Mouse (Mus musculus) stomach, embryonic 14.5 days (tissue): ENCODE results near the gene Jtb. TPM values are rescaled to one million over a fixed set of nuclear protein-coding genes. Genes with fewer than 3 reads are reported as not detected.

ENCODE experiments used
- ATAC-seq: fragments of 200-750 bp; cut with Nextera tagmentation; 2 replicates; pipeline ENCODE4 v1.8.0; 2017; ENCODE audit warnings: low read depth, moderate TSS enrichment; ENCODE audit not compliant: insufficient number of reproducible peaks, insufficient read depth, low FRiP score
- H3K27ac ChIP-seq: fragments of 300-500 bp; sonication (generic); 2 replicates; pipeline ENCODE4 v1.5.1; 2014; ENCODE audit warnings: mild to moderate bottlenecking, low read length, moderate library complexity, mixed read lengths
- H3K27me3 ChIP-seq: fragments of 300-500 bp; sonication (generic); 2 replicates; pipeline ENCODE4 v1.6.1; 2014; ENCODE audit warnings: low read length, control low read depth, mixed read lengths; ENCODE audit not compliant: control insufficient read depth, insufficient read depth
- H3K36me3 ChIP-seq: fragments of 300-500 bp; sonication (generic); 2 replicates; pipeline ENCODE4 v1.6.1; 2014; ENCODE audit warnings: mild to moderate bottlenecking, control low read depth, low read length, moderate library complexity, mixed read lengths; ENCODE audit not compliant: control insufficient read depth, insufficient read depth
- H3K4me1 ChIP-seq: fragments of 300-500 bp; sonication (generic); 2 replicates; pipeline ENCODE4 v1.6.1; 2014; ENCODE audit warnings: low read length, control low read depth, mixed read lengths; ENCODE audit not compliant: control insufficient read depth, insufficient read depth
- H3K4me2 ChIP-seq: fragments of 300-500 bp; sonication (generic); replicated peaks from 2 replicates; pipeline ENCODE4 v1.6.1; 2014; ENCODE audit warnings: low read depth, low read length, control low read depth
- H3K4me3 ChIP-seq: fragments of 300-500 bp; sonication (generic); 2 replicates; pipeline ENCODE4 v1.5.1; 2014; ENCODE audit warnings: low read depth, low read length, control low read depth
- H3K9ac ChIP-seq: fragments of 300-500 bp; sonication (generic); replicated peaks from 2 replicates; pipeline ENCODE4 v1.6.1; 2014; ENCODE audit warnings: low read depth, mild to moderate bottlenecking, control low read depth, low read length, moderate library complexity, mixed read lengths
- H3K9me3 ChIP-seq: fragments of 300-500 bp; sonication (generic); 2 replicates; pipeline ENCODE4 v1.6.1; 2016; ENCODE audit warnings: low read depth, low read length, control low read depth; ENCODE audit not compliant: control insufficient read depth
- WGBS: fragments of 180-500 bp; shearing (Covaris S2); extraction: QIAGEN DNeasy Blood & Tissue Kit; methylation state at CpG from one replicate; pipeline ENCODE4 v1.1.7; 2014; 5-methylcytosine and 5-hydroxymethylcytosine counted together
- polyA plus RNA-seq: library from polyadenylated mRNA; unstranded; fragments of >200 nt; fragmentation: Nextera tagmentation; extraction: Ambion mirVana; gene quantifications from 2 replicates; pipeline ENCODE4 v1.2.1, GENCODE M21; 2014

Jtb gene
- 112 and 116 TPM in 2 replicates for polyA plus RNA-seq

DNA sequence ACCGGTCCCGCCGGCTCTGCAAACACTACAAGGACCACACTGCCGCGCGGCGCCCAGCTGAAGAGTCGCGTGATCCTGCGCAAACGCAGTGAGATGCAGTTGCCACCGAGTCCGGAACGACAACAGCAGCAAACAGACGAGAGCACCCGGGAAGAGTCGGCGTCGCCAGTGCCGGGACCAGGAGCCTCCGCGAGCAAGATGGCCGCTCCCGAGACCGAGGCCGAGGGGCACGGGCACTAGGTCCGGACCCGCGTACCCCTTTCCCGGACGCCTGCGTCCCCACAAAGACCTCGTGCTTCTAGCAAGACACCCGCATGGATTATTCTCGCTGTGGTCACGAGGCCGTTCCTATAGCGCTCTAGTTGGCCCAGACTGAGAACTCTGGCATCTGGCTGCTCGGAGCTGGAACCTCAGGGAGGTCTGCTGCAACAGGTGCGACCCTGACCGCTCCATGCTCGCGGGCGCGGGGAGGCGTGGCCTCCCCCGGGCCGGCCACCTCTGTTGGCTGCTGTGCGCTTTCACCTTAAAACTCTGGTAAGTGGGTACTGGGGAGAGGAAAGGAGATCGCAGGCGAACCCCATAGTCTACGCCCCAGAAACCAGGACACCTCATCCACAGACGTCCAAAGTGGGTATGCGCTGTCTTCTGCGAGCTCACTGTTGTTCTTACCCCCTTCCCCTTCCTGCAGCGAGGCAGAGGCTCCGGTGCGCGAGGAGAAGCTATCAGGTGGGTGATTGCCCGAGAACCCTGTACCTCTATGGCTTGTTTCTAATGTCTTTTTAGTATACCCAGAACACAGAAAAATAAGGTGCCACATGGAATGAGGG, at the start of gene Jtb:
Gene Jtb, plus strand, starts transcription at position 91 of the 827 bp plus-strand sequence.
- Histone ChIP-seq H3K9ac (peak within 1 kb of the TSS; percentile 63), H3K36me3 (peaks cover 26% of the 10 kb centered on the region), H3K9me3 (no peaks in the 10 kb centered on the region), H3K4me1 (no peaks in the 10 kb centered on the region), H3K27me3 (no peaks in the 10 kb centered on the region), H3K4me2 (peak within 1 kb of the TSS; percentile 70), H3K27ac (peak within 1 kb of the TSS; percentile 85), H3K4me3 (peak within 1 kb of the TSS; percentile 60)
- WGBS = under 1% methylated on average over 59 of the region's 61 CpGs
- peak; percentile 96 for ATAC-seq

DNA sequence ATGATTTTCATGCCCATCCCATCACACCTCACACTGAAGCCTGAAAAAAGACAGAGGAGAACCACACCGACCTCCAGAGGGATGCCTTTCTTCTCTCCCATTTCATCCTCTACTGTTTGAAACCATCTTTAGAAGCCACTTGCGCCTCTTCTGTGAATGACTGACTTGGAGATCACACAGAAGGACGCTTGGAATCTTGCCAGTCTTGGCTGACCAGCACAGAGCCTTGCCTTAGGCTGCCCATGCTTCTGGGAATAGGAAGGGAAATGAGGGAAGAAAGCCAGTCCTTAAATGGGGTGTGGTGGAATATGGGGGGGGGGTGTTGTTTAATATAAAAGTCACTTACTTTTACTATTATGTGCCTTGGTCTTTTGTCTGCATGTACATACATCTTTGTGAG, 47.8 kb upstream of the Jtb start:
- Histone ChIP-seq H3K4me3 (no peak overlapping the region), H3K9ac (no peak overlapping the region), H3K36me3 (no peaks in the 10 kb centered on the region), H3K9me3 (no peaks in the 10 kb centered on the region), H3K4me1 (no peaks in the 10 kb centered on the region), H3K4me2 (no peak overlapping the region), H3K27me3 (no peaks in the 10 kb centered on the region), H3K27ac (no peak overlapping the region)
- no peak for ATAC-seq
- 77% methylated on average over 3 of the region's 3 CpGs for WGBS

DNA sequence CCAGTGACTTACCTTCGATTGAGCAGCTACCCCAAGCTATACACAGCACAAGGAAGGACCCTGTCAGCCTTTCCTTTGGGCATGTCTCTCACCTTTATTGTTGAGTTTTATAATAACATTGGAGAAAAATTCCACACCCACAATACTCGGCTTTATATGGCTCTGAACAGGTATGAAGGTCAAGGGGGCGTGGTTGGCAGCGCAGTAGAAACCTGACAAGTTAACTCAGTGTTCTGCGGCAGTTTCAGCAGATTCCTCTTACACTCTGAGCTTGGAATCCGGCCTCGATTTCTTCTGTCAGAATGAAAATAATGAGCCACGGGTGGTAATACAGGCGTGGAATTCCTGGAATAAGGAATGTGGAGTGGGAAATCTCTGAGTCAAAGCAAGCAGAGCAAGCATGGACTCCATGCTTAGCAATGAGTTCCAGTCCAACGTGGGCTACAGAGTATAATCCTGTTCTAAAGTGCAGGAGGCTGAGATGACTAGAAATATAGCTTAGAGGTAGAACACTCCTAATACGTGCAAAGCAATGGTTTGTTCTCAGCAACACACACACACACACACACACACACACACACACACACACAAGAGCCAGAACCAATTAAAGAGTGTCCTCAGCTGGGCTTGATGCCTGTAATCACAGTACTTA, 40.4 kb upstream of the Jtb start:
- H3K9me3 ChIP-seq = no peaks in the 10 kb centered on the region
- ATAC-seq = no peak
- H3K4me1 ChIP-seq = no peaks in the 10 kb centered on the region
- no peak overlapping the region for H3K9ac ChIP-seq
- 64% methylated on average over 11 of the region's 11 CpGs for WGBS
- no peaks in the 10 kb centered on the region for H3K36me3 ChIP-seq
- no peak overlapping the region for H3K27ac ChIP-seq
- H3K4me3 ChIP-seq = no peak overlapping the region
- H3K4me2 ChIP-seq = no peak overlapping the region
- no peaks in the 10 kb centered on the region for H3K27me3 ChIP-seq

DNA sequence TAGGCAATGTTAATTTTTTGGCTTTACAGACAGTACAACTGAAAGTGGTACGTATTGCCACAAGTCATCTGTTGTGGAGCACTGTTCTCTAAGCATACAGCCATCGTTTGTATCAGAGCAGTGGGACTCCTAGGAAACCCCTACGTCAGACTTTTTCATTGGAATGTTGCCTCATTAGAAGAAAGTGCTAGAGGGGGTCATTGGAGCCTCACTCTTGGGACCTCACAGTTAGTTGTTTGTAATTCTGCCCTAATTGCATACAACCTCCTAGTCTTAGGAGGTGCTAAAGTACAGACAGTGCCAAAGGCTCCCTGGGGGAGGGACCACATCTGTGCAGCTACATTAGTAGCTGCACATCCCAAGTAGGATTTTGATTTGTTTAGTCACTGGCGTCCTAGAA, 36.6 kb upstream of the Jtb start:
- no peak for ATAC-seq
- Histone ChIP-seq H3K4me2 (no peak overlapping the region), H3K36me3 (no peaks in the 10 kb centered on the region), H3K4me3 (no peak overlapping the region), H3K27ac (no peak overlapping the region), H3K9me3 (no peaks in the 10 kb centered on the region), H3K4me1 (no peaks in the 10 kb centered on the region), H3K27me3 (no peaks in the 10 kb centered on the region), H3K9ac (no peak overlapping the region)
- WGBS = 54% methylated on average over 4 of the region's 4 CpGs

DNA sequence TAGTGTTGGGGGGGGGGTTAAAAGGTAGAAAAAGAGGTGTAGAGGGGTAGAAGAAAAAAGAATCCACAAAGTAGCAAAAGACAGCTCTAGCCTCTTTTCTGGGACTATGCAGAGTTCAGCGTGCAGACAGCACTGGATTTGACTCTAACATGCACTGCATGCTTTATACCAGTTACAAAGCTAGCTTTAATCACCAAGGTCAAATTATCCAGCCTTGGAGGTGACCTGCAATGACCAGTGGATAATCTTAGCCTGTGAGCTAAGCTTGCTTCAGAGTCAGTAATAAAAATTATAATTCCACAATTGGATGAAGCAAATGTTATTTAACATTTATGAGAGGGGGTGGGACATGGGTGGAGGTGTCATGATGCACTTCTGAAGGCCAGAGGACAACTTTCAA, 35.8 kb upstream of the Jtb start:
- ATAC-seq = no peak
- no peaks in the 10 kb centered on the region for H3K36me3 ChIP-seq
- no peak overlapping the region for H3K9ac ChIP-seq
- no peak overlapping the region for H3K27ac ChIP-seq
- H3K4me1 ChIP-seq = no peaks in the 10 kb centered on the region
- WGBS = 83% methylated on average over 1 of the region's 1 CpGs
- H3K9me3 ChIP-seq = no peaks in the 10 kb centered on the region
- H3K4me2 ChIP-seq = no peak overlapping the region
- no peak overlapping the region for H3K4me3 ChIP-seq
- H3K27me3 ChIP-seq = no peaks in the 10 kb centered on the region

DNA sequence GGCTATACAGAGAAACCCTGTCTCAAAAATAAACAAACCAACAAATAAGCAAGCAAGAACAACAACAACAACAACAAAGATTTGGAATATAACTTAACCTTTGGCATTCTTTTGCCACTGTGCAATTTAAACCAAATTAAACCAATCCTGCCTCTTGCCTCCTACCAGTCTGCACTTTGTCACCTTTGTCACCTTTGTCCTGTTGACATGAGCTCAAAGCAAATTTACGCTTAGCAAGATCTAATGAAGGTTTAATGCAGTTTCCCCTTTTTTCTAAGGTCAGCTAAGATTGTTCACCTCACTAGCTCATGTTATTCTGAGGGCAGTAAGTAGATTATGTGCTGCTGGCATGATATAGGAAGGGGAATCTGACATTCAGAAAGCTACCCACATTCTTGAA, 33.8 kb upstream of the Jtb start:
- WGBS = 76% methylated on average over 1 of the region's 1 CpGs
- H3K4me2 ChIP-seq = no peak overlapping the region
- ATAC-seq = no peak

DNA sequence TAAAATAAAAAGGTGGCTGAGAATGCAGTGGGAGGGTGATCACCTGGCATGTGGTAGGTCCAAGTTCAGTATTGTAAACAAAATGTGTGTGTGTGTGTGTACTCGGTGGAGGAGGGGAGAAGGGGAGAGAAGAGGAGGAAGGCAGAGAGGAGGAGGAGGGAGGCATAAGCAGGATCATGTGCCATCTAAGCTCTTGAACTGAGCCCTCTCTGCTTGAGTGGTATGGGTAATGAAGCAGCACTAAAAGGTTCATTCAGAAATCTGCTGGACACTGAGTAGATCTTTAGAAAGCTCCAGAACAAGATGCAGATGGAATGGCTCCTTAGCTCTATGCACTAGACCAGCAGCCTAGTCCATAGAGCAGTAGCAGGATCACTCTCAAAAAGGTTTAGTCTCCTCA, 28.5 kb upstream of the Jtb start:
- Histone ChIP-seq H3K36me3 (peaks cover 2% of the 10 kb centered on the region; the same call in 1 of the 2 replicates), H3K4me3 (no peak overlapping the region), H3K9ac (no peak overlapping the region), H3K4me1 (no peaks in the 10 kb centered on the region), H3K4me2 (no peak overlapping the region), H3K9me3 (no peaks in the 10 kb centered on the region), H3K27me3 (no peaks in the 10 kb centered on the region), H3K27ac (no peak overlapping the region)
- 56% methylated on average over 1 of the region's 1 CpGs for WGBS
- no peak for ATAC-seq

More for the DNA sequence above, 33.8 kb upstream of the Jtb start:
- H3K4me3 ChIP-seq = no peak overlapping the region
- H3K27me3 ChIP-seq = no peaks in the 10 kb centered on the region
- no peaks in the 10 kb centered on the region for H3K4me1 ChIP-seq
- H3K36me3 ChIP-seq = no peaks in the 10 kb centered on the region
- H3K27ac ChIP-seq = no peak overlapping the region
- H3K9ac ChIP-seq = no peak overlapping the region
- no peaks in the 10 kb centered on the region for H3K9me3 ChIP-seq

DNA sequence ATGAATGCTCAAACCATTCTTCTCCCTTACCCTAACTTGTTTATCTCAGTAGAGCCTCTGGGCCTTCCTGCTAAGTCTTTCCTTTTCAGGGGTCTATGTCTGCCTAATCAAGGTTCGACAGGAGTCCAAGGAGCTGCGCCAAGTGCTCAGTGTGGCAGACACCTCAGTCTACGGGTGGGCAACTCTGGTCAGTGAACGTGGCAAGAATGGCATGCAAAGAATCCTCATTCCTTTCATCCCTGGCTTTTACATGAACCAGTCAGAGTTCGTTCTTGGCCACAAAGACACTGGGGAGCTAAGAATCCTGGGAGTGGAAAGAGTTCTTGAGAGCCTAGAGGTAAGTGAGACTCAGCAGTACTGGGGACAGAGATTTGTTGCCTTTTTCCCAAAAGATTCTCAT, 27.8 kb upstream of the Jtb start:
- Histone ChIP-seq H3K36me3 (peaks cover 9% of the 10 kb centered on the region), H3K9me3 (no peaks in the 10 kb centered on the region), H3K4me2 (no peak overlapping the region), H3K27ac (no peak overlapping the region), H3K4me3 (no peak overlapping the region), H3K27me3 (no peaks in the 10 kb centered on the region), H3K4me1 (no peaks in the 10 kb centered on the region), H3K9ac (no peak overlapping the region)
- 66% methylated on average over 5 of the region's 5 CpGs for WGBS
- ATAC-seq = no peak
